Mouse (Mus musculus): ENCODE results near the gene Kl.

Kl gene

DNA sequence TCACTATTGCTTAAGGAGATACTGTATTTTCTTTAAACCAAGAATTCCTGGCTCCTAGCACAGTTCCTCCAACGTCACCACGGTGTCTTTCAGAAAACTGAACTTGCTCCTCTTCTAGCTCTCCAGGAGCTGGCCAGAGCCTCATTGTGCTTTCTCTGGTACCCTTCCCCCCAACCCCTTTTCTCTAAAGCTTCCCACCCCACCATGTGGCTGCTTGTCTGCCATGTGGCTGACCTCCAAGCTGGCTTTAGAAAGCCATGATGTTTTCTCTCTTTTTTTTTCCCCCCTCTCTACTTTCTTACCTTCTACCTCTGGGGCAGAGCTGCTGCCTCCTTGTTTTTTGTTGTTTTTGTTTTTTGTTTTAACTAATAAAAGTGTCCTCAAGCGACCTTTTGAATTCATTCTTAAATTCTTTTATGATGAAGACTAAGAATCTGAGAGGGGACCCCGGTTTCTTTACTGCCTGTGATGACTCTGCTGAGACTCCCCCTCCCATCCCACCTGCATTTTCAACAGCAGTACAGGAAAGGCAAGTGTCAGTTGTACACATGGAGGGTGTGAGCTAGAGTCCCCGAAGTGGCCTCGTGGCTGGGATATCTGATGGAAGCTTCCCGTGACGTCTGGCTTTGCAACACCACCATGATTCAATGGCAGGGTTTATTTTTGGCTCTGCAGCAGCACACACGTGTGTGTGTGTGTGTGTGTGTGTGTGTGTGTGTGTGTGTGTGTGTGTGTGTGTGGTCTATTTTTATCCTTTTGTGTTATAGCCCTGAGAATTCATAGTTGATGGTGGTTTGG, 82.5 kb downstream of the Kl start:
- no peak for DNase-seq

DNA sequence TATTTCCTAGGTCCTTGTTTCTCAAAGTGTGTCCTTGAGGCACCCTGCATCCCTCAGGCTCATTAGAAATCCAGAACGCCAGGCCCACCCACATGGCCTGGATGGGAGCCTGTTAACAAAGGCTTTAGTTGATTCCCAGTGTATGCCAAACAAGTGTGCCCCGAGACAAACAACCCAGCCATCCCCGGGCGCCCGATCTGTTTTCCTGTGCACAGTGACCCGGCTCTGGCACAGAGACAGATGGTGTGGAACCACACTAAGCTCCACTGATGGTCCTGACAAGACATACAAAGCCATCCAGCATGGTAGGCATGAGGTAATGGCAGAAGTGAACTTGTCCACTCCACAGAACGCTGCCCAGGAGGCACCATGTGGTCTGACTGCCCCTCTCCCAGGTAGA, 85.5 kb downstream of the Kl start:
- DNase-seq = no peak

DNA sequence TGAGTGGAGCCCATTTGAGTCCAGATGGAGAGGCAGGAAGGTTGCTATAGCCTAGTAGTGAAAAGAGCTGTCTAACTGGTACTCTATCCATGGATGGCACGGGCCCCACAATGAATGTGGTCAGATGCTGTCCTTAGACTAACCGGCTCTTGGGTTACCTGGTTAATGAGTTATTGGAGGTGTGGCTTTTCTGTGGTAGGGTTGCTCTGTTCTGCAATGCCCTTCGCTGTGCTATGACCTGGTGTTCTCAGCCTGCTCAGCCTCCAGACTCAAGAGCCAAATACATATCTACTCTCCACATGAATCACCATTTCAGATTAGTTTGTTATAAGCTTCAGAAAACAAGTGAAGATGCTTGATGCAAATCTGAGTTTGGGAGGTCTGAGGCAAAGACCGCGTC, 90.5 kb downstream of the Kl start:
- no peak for DNase-seq
